Mouse (Mus musculus) olfactory bulb, adult 2 months (tissue): ENCODE data around the gene Tff2. TPM values are rescaled to one million over a fixed set of nuclear protein-coding genes. Genes with fewer than 3 reads are reported as not detected.

Experiments used
- H3K27ac ChIP-seq: fragments of 200-500 bp; 2 replicates; pipeline ENCODE4 v1.5.1; 2012; ENCODE audit warnings: low read depth, low read length; ENCODE audit not compliant: insufficient read depth
- H3K4me1 ChIP-seq: fragments of 200-500 bp; 2 replicates; pipeline ENCODE4 v1.6.1; 2012; ENCODE audit warnings: low read length; ENCODE audit not compliant: control insufficient read depth, insufficient read depth
- H3K4me3 ChIP-seq: fragments of 200-500 bp; 2 replicates; pipeline ENCODE4 v1.5.1; 2012; ENCODE audit warnings: mild to moderate bottlenecking, low read depth, low read length, moderate library complexity; ENCODE audit not compliant: insufficient read depth
- CTCF ChIP-seq: fragments of 200-500 bp; IDR thresholded peaks from 2 replicates; pipeline ENCODE4 v1.5.1; 2012; ENCODE audit warnings: low read depth, mild to moderate bottlenecking, low read length, moderate library complexity; ENCODE audit not compliant: insufficient read depth
- POLR2A ChIP-seq: fragments of 200-500 bp; IDR thresholded peaks from 2 replicates; pipeline ENCODE4 v1.6.1; 2012; ENCODE audit warnings: mild to moderate bottlenecking, low read depth, low read length, moderate library complexity; ENCODE audit not compliant: insufficient read depth
- WGBS: fragments of 180-500 bp; shearing (Covaris S2); methylation state at CpG from one replicate; pipeline ENCODE4 v1.1.7; 2018; 5-methylcytosine and 5-hydroxymethylcytosine counted together
- polyA plus RNA-seq: library from polyadenylated mRNA; stranded (reverse); fragments of >200 nt; gene quantifications from 2 replicates; pipeline ENCODE4 v1.2.4, GENCODE M21; 2012; ENCODE audit warnings: low replicate concordance; ENCODE audit not compliant: missing spikeins, insufficient read depth, insufficient read length

Gene Tff2
- polyA plus RNA-seq, 1 experiment, result not detected

GRCm38 (mm10) chr17:31098788-31099187, 45.3 kb downstream of the Tff2 start:
- H3K27ac ChIP-seq, result peak overlapping the region; percentile 92
- H3K4me3 ChIP-seq, result no peak overlapping the region
- 61% methylated on average over 5 of the region's 5 CpGs for WGBS
- H3K4me1 ChIP-seq, result peaks cover 29% of the 10 kb centered on the region
- no peak for TF ChIP-seq CTCF
- 0 out of 2 replicates have a peak, but pooled peaks have one; percentile 12 for TF ChIP-seq POLR2A

GRCm38 (mm10) chr17:31096893-31097292, 47.2 kb downstream of the Tff2 start:
- TF ChIP-seq POLR2A (no peak), CTCF (no peak)
- 97% methylated on average over 2 of the region's 2 CpGs for WGBS
- Histone ChIP-seq H3K4me3 (no peak overlapping the region), H3K27ac (no peak overlapping the region), H3K4me1 (peaks cover 29% of the 10 kb centered on the region)

- TF ChIP-seq CTCF, result no peak
- WGBS, result 70% methylated on average over 7 of the region's 7 CpGs
- Histone ChIP-seq H3K27ac (no peak overlapping the region), H3K4me1 (peaks cover 36% of the 10 kb centered on the region), H3K4me3 (no peak overlapping the region)
Observed at GRCm38 (mm10) chr17:31095570-31095969, 48.5 kb downstream of the Tff2 start.

GRCm38 (mm10) chr17:31094781-31095180, 49.3 kb downstream of the Tff2 start:
- 54% methylated on average over 5 of the region's 5 CpGs for WGBS
- TF ChIP-seq POLR2A, result no peak
- no peak for TF ChIP-seq CTCF
- H3K4me3 ChIP-seq, result no peak overlapping the region
- H3K27ac ChIP-seq, result no peak overlapping the region
- H3K4me1 ChIP-seq, result peaks cover 40% of the 10 kb centered on the region

Other genes with a start within 250 kb of the Tff2 start
- not detected in 2 replicates for gene Glp1r, start 242.5 kb downstream of the Tff2 start, polyA plus RNA-seq
- not detected in 2 replicates for gene Umodl1, start 189.6 kb downstream of the Tff2 start, polyA plus RNA-seq
- gene Abcg1, start 86.6 kb downstream of the Tff2 start, polyA plus RNA-seq, result not detected in 2 replicates
- gene Tff3, start 14.6 kb downstream of the Tff2 start, polyA plus RNA-seq, result not detected in 2 replicates
- not detected in 2 replicates for gene Tff1, start 21.0 kb upstream of the Tff2 start, polyA plus RNA-seq
- not detected in 2 replicates for gene Tmprss3, start 54.7 kb upstream of the Tff2 start, polyA plus RNA-seq
- gene Ubash3a, start 63.6 kb upstream of the Tff2 start, polyA plus RNA-seq, result not detected in 2 replicates
- not detected in 2 replicates for gene Rsph1, start 133.1 kb upstream of the Tff2 start, polyA plus RNA-seq
- not detected in 2 replicates for gene Slc37a1, start 142.5 kb upstream of the Tff2 start, polyA plus RNA-seq
- gene Pde9a, start 241.9 kb upstream of the Tff2 start, polyA plus RNA-seq, result not detected in 2 replicates